Mouse (Mus musculus): ENCODE data around the gene Cacng4.

GRCm38 (mm10) chr11:107688480-107688879, 105.9 kb downstream of the Cacng4 start:
- TF ChIP-seq GATA1 (IDR thresholded peaks at IDR 0.05; ENCODE audit: low read length) (no peak), TAL1 (IDR thresholded peaks at IDR 0.05; ENCODE audit: low read length) (no peak)
